Mouse (Mus musculus) left cerebral cortex, postnatal 14 days (tissue): Measurements from ENCODE around the gene Vmac. TPM values are rescaled to one million over a fixed set of nuclear protein-coding genes. Genes with fewer than 3 reads are reported as not detected.

Experiments
- total RNA-seq, 2 experiments: library from RNA; stranded (reverse); gene quantifications; 2 replicates each; pipeline ENCODE4 v1.2.3; 2021

Gene Vmac
- total RNA-seq, 2 experiments from 2014 or later = 7.8 to 8.0 TPM

Other genes starting within 250 kb of the Vmac start
- gene Ptprs, start 241.5 kb downstream of the Vmac start, total RNA-seq = 100 to 1,000 TPM; 644 to 661 TPM
- not detected for gene Znrf4, start 205.6 kb downstream of the Vmac start, total RNA-seq
- 1 to 10 TPM; 1.1 to 1.8 TPM for gene Gm20219, start 163.6 kb downstream of the Vmac start, total RNA-seq
- gene Safb2, start 133.4 kb downstream of the Vmac start, total RNA-seq = 100 to 1,000 TPM; 100 to 111 TPM
- gene Safb, start 133.2 kb downstream of the Vmac start, total RNA-seq = 100 to 1,000 TPM; 136 to 137 TPM
- gene 2410015M20Rik, start 108.3 kb downstream of the Vmac start, total RNA-seq = 100 to 1,000 TPM; 168 to 176 TPM
- gene Rpl36, start 104.6 kb downstream of the Vmac start, total RNA-seq = 100 to 1,000 TPM; 342 to 390 TPM
- 10 to 100 TPM; 65.6 to 66.7 TPM for gene Lonp1, start 91.1 kb downstream of the Vmac start, total RNA-seq
- under 1 TPM; 0.49 to 0.62 TPM for gene Catsperd, start 89.9 kb downstream of the Vmac start, total RNA-seq
- 10 to 100 TPM; 87.2 to 92.9 TPM for gene Ranbp3, start 44.7 kb downstream of the Vmac start, total RNA-seq
- 100 to 1,000 TPM; 227 to 229 TPM for gene Ndufa11, start 255 bp downstream of the Vmac start, total RNA-seq
- gene Nrtn, start 39.5 kb upstream of the Vmac start, total RNA-seq = 1 to 10 TPM; 2.6 to 4.5 TPM
- gene Dus3l, start 46.7 kb upstream of the Vmac start, total RNA-seq = 10 to 100 TPM; 66.2 to 75.0 TPM
- under 1 TPM; 0.51 to 0.94 TPM for gene Prr22, start 52.2 kb upstream of the Vmac start, total RNA-seq
- gene Rfx2, start 113.0 kb upstream of the Vmac start, total RNA-seq = 1 to 10 TPM; 2.1 to 2.4 TPM
- gene Acsbg2, start 156.4 kb upstream of the Vmac start, total RNA-seq = not detected
- under 1 TPM in 1 of 2 experiments, not detected in 1; 0.18 TPM for gene 1700061G19Rik, start 157.5 kb upstream of the Vmac start, total RNA-seq
- 10 to 100 TPM; 66.8 to 67.9 TPM for gene Mllt1, start 217.4 kb upstream of the Vmac start, total RNA-seq